Mouse (Mus musculus) forebrain, embryonic 14.5 days (tissue): Measurements from ENCODE around the gene Prune1. TPM values are rescaled to one million over a fixed set of nuclear protein-coding genes. Genes with fewer than 3 reads are reported as not detected.

ENCODE experiments used
- ATAC-seq: fragments of 200-750 bp; cut with Nextera tagmentation; 2 replicates; pipeline ENCODE4 v1.8.0; 2017; ENCODE audit warnings: mild to moderate bottlenecking, moderate library complexity
- DNase-seq: peaks from one replicate; pipeline ENCODE4 v3.0.0-alpha.2; 2015; ENCODE audit warnings: low spot score
- H3K27ac ChIP-seq: fragments of 300-500 bp; sonication (generic); 2 replicates; pipeline ENCODE4 v1.5.1; 2014; ENCODE audit warnings: low read depth, mild to moderate bottlenecking, control low read depth, low read length, moderate library complexity
- H3K27me3 ChIP-seq: fragments of 300-500 bp; sonication (generic); replicated peaks from 2 replicates; pipeline ENCODE4 v1.6.1; 2014; ENCODE audit warnings: low read length, control low read depth, mixed read lengths; ENCODE audit not compliant: control insufficient read depth, insufficient read depth
- H3K36me3 ChIP-seq: fragments of 300-500 bp; sonication (generic); 2 replicates; pipeline ENCODE4 v1.6.1; 2014; ENCODE audit warnings: low read length, control low read depth; ENCODE audit not compliant: control insufficient read depth, insufficient read depth
- H3K4me1 ChIP-seq: fragments of 300-500 bp; sonication (generic); 2 replicates; pipeline ENCODE4 v1.6.1; 2014; ENCODE audit warnings: antibody characterized with exemption, low read length, control low read depth; ENCODE audit not compliant: control insufficient read depth, insufficient read depth
- H3K4me2 ChIP-seq: fragments of 300-500 bp; sonication (generic); 2 replicates; pipeline ENCODE4 v1.6.1; 2014; ENCODE audit warnings: mild to moderate bottlenecking, control low read depth, low read length
- H3K4me3 ChIP-seq: fragments of 300-500 bp; sonication (generic); 2 replicates; pipeline ENCODE4 v1.5.1; 2014; ENCODE audit warnings: low read depth, low read length, control low read depth
- H3K9ac ChIP-seq: fragments of 300-500 bp; sonication (generic); 2 replicates; pipeline ENCODE4 v1.6.1; 2014; ENCODE audit warnings: mild to moderate bottlenecking, low read length, control low read depth, moderate library complexity
- H3K9me3 ChIP-seq: fragments of 300-500 bp; sonication (generic); replicated peaks from 2 replicates; pipeline ENCODE4 v1.6.1; 2016; ENCODE audit warnings: low read length, control low read depth, mixed read lengths; ENCODE audit not compliant: control insufficient read depth
- WGBS: fragments of 180-500 bp; shearing (Covaris S2); extraction: QIAGEN DNeasy Blood & Tissue Kit; methylation state at CpG from one replicate; pipeline ENCODE4 v1.1.7; 2014; 5-methylcytosine and 5-hydroxymethylcytosine counted together
- polyA plus RNA-seq: library from polyadenylated mRNA; unstranded; fragments of >200 nt; fragmentation: Nextera tagmentation; extraction: Ambion mirVana; gene quantifications from 2 replicates; pipeline ENCODE4 v1.2.1, GENCODE M21; 2014

The Prune1 gene
- polyA plus RNA-seq, 1 experiment from 2014 or later: 40.7 TPM

GRCm38 (mm10) chr3:95293537-95293936 is 11.7 kb upstream of the Prune1 start:
- 91% methylated on average over 11 of the region's 11 CpGs for WGBS

GRCm38 (mm10) chr3:95292899-95293298 is 11.0 kb upstream of the Prune1 start:
- Histone ChIP-seq H3K27me3 (no peaks in the 10 kb centered on the region), H3K36me3 (peaks cover 80% of the 10 kb centered on the region), H3K4me1 (no peaks in the 10 kb centered on the region), H3K4me3 (no peak overlapping the region), H3K4me2 (no peak overlapping the region), H3K9me3 (no peaks in the 10 kb centered on the region), H3K9ac (no peak overlapping the region), H3K27ac (no peak overlapping the region)
- WGBS: 92% methylated on average over 2 of the region's 2 CpGs
- ATAC-seq: no peak
- no peak for DNase-seq

More at GRCm38 (mm10) chr3:95293537-95293936, 11.7 kb upstream of the Prune1 start:
- Histone ChIP-seq H3K4me2 (no peak overlapping the region), H3K4me3 (no peak overlapping the region), H3K9me3 (no peaks in the 10 kb centered on the region), H3K27me3 (no peaks in the 10 kb centered on the region), H3K4me1 (no peaks in the 10 kb centered on the region), H3K9ac (no peak overlapping the region), H3K36me3 (peaks cover 74% of the 10 kb centered on the region), H3K27ac (no peak overlapping the region)
- ATAC-seq (no peak), DNase-seq (no peak)

- Histone ChIP-seq H3K27me3 (no peaks in the 10 kb centered on the region), H3K9ac (no peak overlapping the region), H3K4me3 (no peak overlapping the region), H3K4me1 (no peaks in the 10 kb centered on the region), H3K36me3 (peaks cover 84% of the 10 kb centered on the region), H3K9me3 (no peaks in the 10 kb centered on the region), H3K27ac (no peak overlapping the region), H3K4me2 (no peak overlapping the region)
- ATAC-seq (no peak), DNase-seq (no peak)
- WGBS: 87% methylated on average over 4 of the region's 4 CpGs
These were observed 9.2 kb upstream of the Prune1 start for GRCm38 (mm10) chr3:95291041-95291440.

- Histone ChIP-seq H3K4me1 (no peaks in the 10 kb centered on the region), H3K4me3 (no peak overlapping the region), H3K4me2 (no peak overlapping the region), H3K27ac (no peak overlapping the region), H3K9me3 (no peaks in the 10 kb centered on the region), H3K36me3 (peaks cover 78% of the 10 kb centered on the region), H3K27me3 (no peaks in the 10 kb centered on the region), H3K9ac (no peak overlapping the region)
- DNase-seq (no peak), ATAC-seq (no peak)
- 80% methylated on average over 6 of the region's 6 CpGs for WGBS
These were observed 8.3 kb upstream of the Prune1 start for GRCm38 (mm10) chr3:95290156-95290555.

- H3K4me1 ChIP-seq: peaks cover 2% of the 10 kb centered on the region
- WGBS: 95% methylated on average over 4 of the region's 4 CpGs
- H3K4me2 ChIP-seq: no peak overlapping the region
- no peak overlapping the region for H3K27ac ChIP-seq
- no peak overlapping the region for H3K9ac ChIP-seq
- no peak for ATAC-seq
- H3K9me3 ChIP-seq: no peaks in the 10 kb centered on the region
- H3K27me3 ChIP-seq: no peaks in the 10 kb centered on the region
- H3K4me3 ChIP-seq: no peak overlapping the region
- no peak for DNase-seq
- peaks cover 70% of the 10 kb centered on the region for H3K36me3 ChIP-seq
These were observed 7.5 kb upstream of the Prune1 start for GRCm38 (mm10) chr3:95289419-95289818.

GRCm38 (mm10) chr3:95287541-95287940 is 5.7 kb upstream of the Prune1 start:
- H3K27me3 ChIP-seq: no peaks in the 10 kb centered on the region
- peaks cover 11% of the 10 kb centered on the region for H3K4me1 ChIP-seq
- no peak overlapping the region for H3K4me2 ChIP-seq
- no peak for ATAC-seq
- DNase-seq: no peak
- peaks cover 53% of the 10 kb centered on the region for H3K36me3 ChIP-seq
- no peak overlapping the region for H3K9ac ChIP-seq
- no peaks in the 10 kb centered on the region for H3K9me3 ChIP-seq
- H3K4me3 ChIP-seq: no peak overlapping the region
- no peak overlapping the region for H3K27ac ChIP-seq
- WGBS: 91% methylated on average over 3 of the region's 3 CpGs

GRCm38 (mm10) chr3:95286510-95286909 is 4.6 kb upstream of the Prune1 start:
- DNase-seq (no peak), ATAC-seq (no peak)
- no peak overlapping the region for H3K27ac ChIP-seq
- no peak overlapping the region for H3K9ac ChIP-seq
- H3K4me3 ChIP-seq: no peak overlapping the region
- H3K4me2 ChIP-seq: no peak overlapping the region
- H3K4me1 ChIP-seq: peaks cover 11% of the 10 kb centered on the region
- 88% methylated on average over 7 of the region's 7 CpGs for WGBS
- no peaks in the 10 kb centered on the region for H3K9me3 ChIP-seq
- peaks cover 44% of the 10 kb centered on the region for H3K36me3 ChIP-seq
- no peaks in the 10 kb centered on the region for H3K27me3 ChIP-seq

- WGBS: 66% methylated on average over 5 of the region's 5 CpGs
- H3K4me3 ChIP-seq: no peak overlapping the region
- peaks cover 11% of the 10 kb centered on the region for H3K4me1 ChIP-seq
- H3K4me2 ChIP-seq: no peak overlapping the region
- H3K9me3 ChIP-seq: no peaks in the 10 kb centered on the region
- ATAC-seq (no peak), DNase-seq (no peak)
- H3K27me3 ChIP-seq: no peaks in the 10 kb centered on the region
- no peak overlapping the region for H3K9ac ChIP-seq
- H3K36me3 ChIP-seq: peaks cover 39% of the 10 kb centered on the region
- no peak overlapping the region for H3K27ac ChIP-seq
These were observed 4.1 kb upstream of the Prune1 start for GRCm38 (mm10) chr3:95286011-95286410.

GRCm38 (mm10) chr3:95285390-95285789 is 3.5 kb upstream of the Prune1 start:
- ATAC-seq (no peak), DNase-seq (no peak)
- Histone ChIP-seq H3K4me1 (peaks cover 11% of the 10 kb centered on the region), H3K4me2 (no peak overlapping the region), H3K27me3 (no peaks in the 10 kb centered on the region), H3K9ac (0 out of 2 replicates have a peak overlapping the region, but pooled peaks have one; percentile 17), H3K27ac (no peak overlapping the region), H3K36me3 (peaks cover 33% of the 10 kb centered on the region), H3K4me3 (no peak overlapping the region), H3K9me3 (no peaks in the 10 kb centered on the region)
- 96% methylated on average over 5 of the region's 5 CpGs for WGBS
